Mouse (Mus musculus) liver, adult 2 months (tissue): Measurements from ENCODE around the gene Csnk1g2.

ENCODE experiments used
- CTCF ChIP-seq: fragments of 200-500 bp; IDR thresholded peaks from 2 replicates; pipeline ENCODE4 v1.5.1; 2011; ENCODE audit warnings: low read depth, low read length, control low read depth
- POLR2A ChIP-seq: fragments of 200-500 bp; IDR thresholded peaks from 2 replicates; pipeline ENCODE4 v1.6.1; 2011; ENCODE audit warnings: low read length, control low read depth; ENCODE audit not compliant: insufficient read depth; ENCODE audit errors: extremely low read depth

GRCm38 (mm10) chr10:80587305-80587657, 35.4 kb upstream of the Csnk1g2 start:
- no peak for TF ChIP-seq CTCF
- TF ChIP-seq POLR2A: no peak
